Mouse (Mus musculus): ENCODE results near the gene Ncf2. TPM values are rescaled to one million over a fixed set of nuclear protein-coding genes. Genes with fewer than 3 reads are reported as not detected.
A peak's percentile ranks its signal among the peaks of the same experiment; 100 is the strongest.

Ncf2 gene
- polyA plus RNA-seq, 1 experiment = 5.4 TPM

DNA sequence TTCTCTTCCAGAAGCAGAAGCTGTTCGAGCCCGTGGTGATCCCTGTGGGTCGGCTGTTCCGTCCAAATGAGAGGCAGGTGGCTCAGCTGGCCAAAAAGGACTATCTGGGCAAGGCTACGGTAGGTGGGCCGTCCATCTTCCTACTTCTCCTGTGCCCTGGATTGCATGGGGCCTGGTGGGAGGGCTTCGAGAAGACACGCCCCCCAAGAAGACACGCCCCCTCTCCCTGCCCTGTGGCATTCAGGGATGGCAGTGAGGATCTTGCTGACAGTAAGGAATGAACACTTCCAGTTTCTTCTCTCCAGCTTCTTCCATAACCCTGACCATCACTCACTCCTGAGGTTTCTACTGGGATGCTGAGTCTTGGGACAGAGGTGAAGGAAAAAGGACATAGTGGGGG lies 24.2 kb downstream of the Ncf2 start:
- no peak for TF ChIP-seq POLR2A (IDR thresholded peaks at IDR 0.05; ENCODE audit: extremely low read depth, insufficient read depth, low read length)
- no peak for TF ChIP-seq CTCF (IDR thresholded peaks at IDR 0.05; ENCODE audit: extremely low read depth, insufficient read depth, low read length)
- Histone ChIP-seq H3K4me3 (ENCODE audit: insufficient read depth, low read length) (no peak overlapping the region), H3K4me1 (ENCODE audit: control insufficient read depth, insufficient read depth, low read length) (peaks cover 4% of the 10 kb centered on the region), H3K27ac (ENCODE audit: insufficient read depth, low read length) (no peak overlapping the region)

DNA sequence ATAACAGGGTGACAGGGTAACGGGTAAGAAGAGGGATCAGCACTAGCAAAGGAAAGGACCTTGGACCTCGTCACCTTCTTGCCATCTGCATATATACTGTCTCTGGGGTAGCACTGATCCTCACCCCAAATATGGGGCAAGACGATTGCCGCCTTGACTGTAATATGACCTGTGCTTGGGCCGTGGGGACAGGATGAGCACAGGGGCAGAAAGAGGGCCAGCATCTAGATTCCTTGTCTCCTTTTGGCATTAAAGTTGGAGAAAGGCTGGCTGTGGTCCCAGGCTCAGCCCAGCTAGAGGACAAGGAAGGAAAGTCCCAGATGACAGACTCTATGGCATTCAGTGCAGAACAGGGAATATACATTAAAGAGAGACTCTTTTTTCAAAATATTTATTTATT lies 26.5 kb downstream of the Ncf2 start:
- TF ChIP-seq POLR2A (IDR thresholded peaks at IDR 0.05; ENCODE audit: extremely low read depth, insufficient read depth, low read length) (no peak), CTCF (IDR thresholded peaks at IDR 0.05; ENCODE audit: extremely low read depth, insufficient read depth, low read length) (no peak)
- H3K27ac ChIP-seq (ENCODE audit: insufficient read depth, low read length) = no peak overlapping the region
- no peak overlapping the region for H3K4me3 ChIP-seq (ENCODE audit: insufficient read depth, low read length)
- H3K4me1 ChIP-seq (ENCODE audit: control insufficient read depth, insufficient read depth, low read length) = peaks cover 4% of the 10 kb centered on the region

DNA sequence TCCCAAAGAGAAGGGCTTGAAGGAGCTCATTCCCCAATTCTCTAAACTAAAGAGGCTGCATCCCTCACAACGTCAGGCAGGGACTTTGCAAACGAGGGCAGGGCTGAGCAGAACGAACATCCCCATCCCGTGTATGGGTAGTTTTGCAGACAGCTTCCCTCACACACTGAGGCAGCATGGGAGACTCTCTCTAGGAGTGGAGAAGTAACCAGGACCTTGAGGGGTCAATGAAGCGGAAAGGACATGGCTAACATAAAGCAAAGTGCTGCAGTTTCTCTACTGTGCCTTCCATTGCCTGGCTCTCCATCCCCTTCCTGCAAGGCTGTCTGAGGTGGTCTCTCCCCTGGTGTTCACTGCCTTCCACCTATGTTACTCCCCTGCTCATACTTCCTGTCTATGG lies 28.2 kb downstream of the Ncf2 start:
- no peak overlapping the region for H3K4me3 ChIP-seq (ENCODE audit: insufficient read depth, low read length)
- TF ChIP-seq POLR2A (IDR thresholded peaks at IDR 0.05; ENCODE audit: extremely low read depth, insufficient read depth, low read length) (no peak), CTCF (IDR thresholded peaks at IDR 0.05; ENCODE audit: extremely low read depth, insufficient read depth, low read length) (no peak)
- no peak overlapping the region for H3K27ac ChIP-seq (ENCODE audit: insufficient read depth, low read length)
- H3K4me1 ChIP-seq (ENCODE audit: control insufficient read depth, insufficient read depth, low read length) = peaks cover 2% of the 10 kb centered on the region; the same call in 1 of the 2 replicates

DNA sequence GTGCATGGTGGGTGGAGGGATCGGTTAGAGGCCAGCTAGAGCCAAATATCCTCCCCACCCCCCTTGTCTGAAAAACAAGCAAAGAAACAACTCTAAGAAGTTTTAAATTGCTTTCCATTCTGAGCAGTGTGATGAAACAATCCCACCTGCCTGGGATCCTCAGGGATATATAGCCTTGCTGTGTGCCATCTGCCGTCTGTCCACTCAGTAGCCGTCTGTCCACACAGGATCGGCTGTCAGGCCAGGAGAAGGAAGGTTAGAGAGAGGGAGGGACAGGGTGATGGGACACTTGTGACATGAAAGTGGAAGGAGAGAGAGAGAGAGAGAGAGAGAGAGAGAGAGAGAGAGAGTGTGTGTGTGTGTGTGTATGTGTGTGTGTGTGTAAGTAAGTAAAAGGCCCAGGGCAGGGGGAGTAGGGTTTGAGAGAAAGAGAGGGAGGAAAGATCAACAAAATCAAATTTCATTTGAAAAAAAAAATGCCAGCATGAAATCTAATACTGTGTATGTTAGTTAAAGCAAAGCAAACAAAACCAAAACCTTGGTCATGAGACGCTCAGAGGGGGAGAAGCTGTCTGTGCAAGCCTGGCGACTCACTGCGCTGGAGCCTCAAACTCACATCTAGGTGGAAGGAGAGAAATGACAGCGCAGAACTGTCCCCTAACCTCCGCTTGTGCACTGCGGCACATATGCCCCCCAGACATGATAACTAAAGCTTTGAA lies 28.8 kb downstream of the Ncf2 start:
- no peak overlapping the region for H3K4me3 ChIP-seq (ENCODE audit: insufficient read depth, low read length)
- no peak overlapping the region for H3K27ac ChIP-seq (ENCODE audit: insufficient read depth, low read length)
- TF ChIP-seq CTCF (IDR thresholded peaks at IDR 0.05; ENCODE audit: extremely low read depth, insufficient read depth, low read length) = no peak
- TF ChIP-seq POLR2A (IDR thresholded peaks at IDR 0.05; ENCODE audit: extremely low read depth, insufficient read depth, low read length) = no peak
- peaks cover 2% of the 10 kb centered on the region; the same call in 1 of the 2 replicates for H3K4me1 ChIP-seq (ENCODE audit: control insufficient read depth, insufficient read depth, low read length)

DNA sequence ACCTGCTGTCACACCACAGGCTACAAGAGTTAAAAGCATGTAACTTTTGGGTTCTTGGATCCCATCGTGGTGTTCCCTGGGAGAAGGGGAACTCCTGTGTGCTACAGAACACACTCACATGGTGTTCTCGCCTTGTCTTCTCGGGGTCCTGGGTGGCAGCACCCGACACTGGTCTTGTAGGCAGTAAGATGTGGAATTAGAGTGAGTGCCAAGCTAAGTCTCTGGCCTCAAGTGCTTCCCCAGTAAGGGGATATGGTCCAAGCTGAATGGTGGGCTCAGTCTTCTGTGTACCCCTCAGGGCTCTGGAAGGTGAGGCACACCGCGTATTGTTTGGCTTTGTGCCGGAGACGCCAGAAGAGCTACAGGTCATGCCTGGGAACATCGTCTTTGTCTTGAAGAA lies 30.1 kb downstream of the Ncf2 start:
- TF ChIP-seq CTCF (IDR thresholded peaks at IDR 0.05; ENCODE audit: extremely low read depth, insufficient read depth, low read length) (no peak), POLR2A (IDR thresholded peaks at IDR 0.05; ENCODE audit: extremely low read depth, insufficient read depth, low read length) (no peak)
- Histone ChIP-seq H3K4me1 (ENCODE audit: control insufficient read depth, insufficient read depth, low read length) (peaks cover 2% of the 10 kb centered on the region; the same call in 1 of the 2 replicates), H3K4me3 (ENCODE audit: insufficient read depth, low read length) (no peak overlapping the region), H3K27ac (ENCODE audit: insufficient read depth, low read length) (no peak overlapping the region)

DNA sequence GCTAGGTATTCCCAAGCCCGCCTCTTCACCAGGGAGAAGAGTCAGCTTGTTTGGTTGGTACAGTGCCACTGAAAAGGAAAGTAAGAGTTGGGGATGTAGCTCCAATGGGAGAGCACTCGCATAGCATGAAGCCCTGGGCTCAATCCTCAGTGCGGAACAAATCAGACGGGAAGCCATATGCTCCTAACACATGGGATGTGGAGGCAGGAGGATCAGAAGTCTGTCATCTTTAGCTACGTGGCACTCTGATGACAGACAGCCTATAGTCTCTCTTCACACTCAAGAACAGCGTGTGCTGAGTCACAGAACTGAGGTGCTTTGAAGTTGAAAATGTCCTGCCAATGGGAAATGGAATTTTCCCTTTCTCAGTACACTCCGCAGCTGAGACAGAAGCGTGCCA lies 31.0 kb downstream of the Ncf2 start:
- no peak overlapping the region for H3K27ac ChIP-seq (ENCODE audit: insufficient read depth, low read length)
- H3K4me1 ChIP-seq (ENCODE audit: control insufficient read depth, insufficient read depth, low read length) = peaks cover 2% of the 10 kb centered on the region; the same call in 1 of the 2 replicates
- no peak for TF ChIP-seq POLR2A (IDR thresholded peaks at IDR 0.05; ENCODE audit: extremely low read depth, insufficient read depth, low read length)
- no peak for TF ChIP-seq CTCF (IDR thresholded peaks at IDR 0.05; ENCODE audit: extremely low read depth, insufficient read depth, low read length)
- no peak overlapping the region for H3K4me3 ChIP-seq (ENCODE audit: insufficient read depth, low read length)

DNA sequence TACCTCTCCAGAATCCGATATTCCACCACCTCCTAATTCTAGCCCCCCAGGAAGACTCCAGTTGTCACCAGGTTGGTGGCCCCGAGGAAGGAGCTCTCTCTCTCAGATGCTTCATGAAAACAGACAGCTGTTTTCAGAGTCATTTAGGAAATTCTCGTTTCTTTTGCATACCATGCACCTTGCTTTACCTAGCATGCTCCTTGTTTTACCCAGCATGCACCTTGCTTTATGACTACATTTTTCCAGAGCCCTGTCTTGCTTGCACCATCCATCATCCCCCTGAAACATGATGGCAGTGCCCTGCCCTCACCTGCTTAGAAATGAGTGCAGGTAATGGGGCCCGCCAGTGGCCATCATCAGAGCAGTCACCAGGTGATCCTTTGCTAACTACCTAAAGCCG lies 31.6 kb downstream of the Ncf2 start:
- H3K4me1 ChIP-seq (ENCODE audit: control insufficient read depth, insufficient read depth, low read length) = 0 out of 2 replicates have a peak, but pooled peaks cover 2% of the 10 kb centered on the region
- H3K27ac ChIP-seq (ENCODE audit: insufficient read depth, low read length) = 0 out of 2 replicates have a peak overlapping the region, but pooled peaks have one; percentile 8
- TF ChIP-seq POLR2A (IDR thresholded peaks at IDR 0.05; ENCODE audit: extremely low read depth, insufficient read depth, low read length) = no peak
- TF ChIP-seq CTCF (IDR thresholded peaks at IDR 0.05; ENCODE audit: extremely low read depth, insufficient read depth, low read length) = no peak
- H3K4me3 ChIP-seq (ENCODE audit: insufficient read depth, low read length) = no peak overlapping the region

DNA sequence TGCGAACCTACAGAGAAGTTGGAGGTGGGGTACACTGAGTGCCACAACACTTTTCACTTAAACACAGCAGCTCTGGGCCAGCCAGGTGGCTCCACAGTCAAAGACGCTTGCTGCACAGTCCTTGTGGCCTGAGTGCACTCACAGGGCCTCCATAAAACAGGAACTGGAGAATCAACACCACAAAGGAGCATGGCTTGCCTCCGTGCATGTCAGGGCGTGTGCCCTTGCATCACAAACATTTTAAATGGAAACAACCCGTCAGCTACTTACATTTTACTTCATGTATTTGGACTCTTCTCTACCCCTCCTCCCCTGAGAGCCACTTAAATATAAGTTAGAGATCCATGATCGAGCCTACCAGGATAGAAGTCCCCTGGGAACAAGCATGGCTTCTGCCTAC lies 32.3 kb downstream of the Ncf2 start:
- H3K4me1 ChIP-seq (ENCODE audit: control insufficient read depth, insufficient read depth, low read length) = peaks cover 2% of the 10 kb centered on the region; the same call in 1 of the 2 replicates
- TF ChIP-seq POLR2A (IDR thresholded peaks at IDR 0.05; ENCODE audit: extremely low read depth, insufficient read depth, low read length) = no peak
- TF ChIP-seq CTCF (IDR thresholded peaks at IDR 0.05; ENCODE audit: extremely low read depth, insufficient read depth, low read length) = no peak
- no peak overlapping the region for H3K4me3 ChIP-seq (ENCODE audit: insufficient read depth, low read length)
- H3K27ac ChIP-seq (ENCODE audit: insufficient read depth, low read length) = no peak overlapping the region

DNA sequence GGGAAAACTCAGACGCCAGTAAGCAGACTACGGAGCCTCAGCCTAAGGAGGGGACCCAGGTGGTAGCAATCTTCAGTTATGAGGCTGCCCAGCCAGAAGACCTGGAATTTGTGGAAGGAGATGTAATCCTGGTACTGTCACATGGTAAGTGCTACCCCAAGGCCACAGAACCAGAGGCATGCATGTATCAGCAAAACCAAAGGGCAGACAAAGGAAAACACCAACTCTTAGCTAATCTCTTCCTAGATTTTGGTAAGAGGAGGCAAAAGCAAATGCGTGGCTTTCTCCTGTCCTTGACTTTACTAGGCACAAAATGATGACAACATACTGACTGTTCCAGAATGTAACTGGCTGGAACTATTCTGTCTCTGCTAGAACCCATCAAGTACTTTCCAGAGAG lies 35.1 kb downstream of the Ncf2 start:
- Histone ChIP-seq H3K4me3 (ENCODE audit: insufficient read depth, low read length) (no peak overlapping the region), H3K4me1 (ENCODE audit: control insufficient read depth, insufficient read depth, low read length) (peaks cover 3% of the 10 kb centered on the region; the same call in 1 of the 2 replicates), H3K27ac (ENCODE audit: insufficient read depth, low read length) (no peak overlapping the region)
- TF ChIP-seq CTCF (IDR thresholded peaks at IDR 0.05; ENCODE audit: extremely low read depth, insufficient read depth, low read length) (no peak), POLR2A (IDR thresholded peaks at IDR 0.05; ENCODE audit: extremely low read depth, insufficient read depth, low read length) (no peak)

DNA sequence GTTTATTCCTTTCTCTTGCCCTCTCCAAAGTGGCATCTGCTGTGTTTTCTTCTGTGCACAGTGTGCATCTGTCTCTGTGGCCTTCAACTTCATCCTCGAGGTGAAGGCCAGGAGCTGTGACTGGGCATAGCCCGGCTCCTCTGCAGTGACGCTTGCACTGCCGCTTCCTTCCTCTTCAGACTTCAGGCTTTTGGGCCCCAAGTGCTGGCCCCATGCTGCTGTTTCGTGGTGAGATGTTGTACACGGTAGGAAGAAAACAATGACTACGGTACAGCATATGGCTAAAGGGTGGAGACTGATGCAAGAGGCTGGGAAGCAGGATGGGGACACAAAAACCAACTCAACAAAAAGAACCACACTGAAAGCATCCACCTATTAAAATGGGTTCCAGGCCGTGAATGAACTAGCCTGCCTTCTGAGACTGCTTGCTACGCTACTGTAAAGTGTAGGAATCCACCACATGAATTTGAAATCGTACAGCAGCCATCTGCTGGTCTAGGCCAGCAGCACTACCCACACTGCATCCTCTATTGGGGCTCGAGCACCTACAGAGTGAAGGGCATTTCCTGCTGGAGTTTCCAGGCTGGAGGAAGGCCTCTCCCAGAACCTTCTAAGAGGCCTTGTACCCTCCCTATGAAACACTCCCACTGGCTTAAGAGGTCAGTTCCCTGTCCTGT lies 38.2 kb downstream of the Ncf2 start:
- Histone ChIP-seq H3K27ac (ENCODE audit: insufficient read depth, low read length) (peak overlapping the region; percentile 1; the same call in 1 of the 2 replicates), H3K4me3 (ENCODE audit: insufficient read depth, low read length) (no peak overlapping the region), H3K4me1 (ENCODE audit: control insufficient read depth, insufficient read depth, low read length) (peaks cover 2% of the 10 kb centered on the region; the same call in 1 of the 2 replicates)
- TF ChIP-seq CTCF (IDR thresholded peaks at IDR 0.05; ENCODE audit: extremely low read depth, insufficient read depth, low read length) (no peak), POLR2A (IDR thresholded peaks at IDR 0.05; ENCODE audit: extremely low read depth, insufficient read depth, low read length) (no peak)
